ENCODE assay signal across 24 mouse cellular contexts in genomic region chr1:134198197-134198995, GRCm38 (mm10). TPM values are rescaled to one million over a fixed set of nuclear protein-coding genes. Genes with fewer than 3 reads are reported as not detected.
DNase-seq lines count a peak whose midpoint lies in the region; ATAC-seq and TF ChIP-seq lines count a peak whose summit lies in the region.
"Had no signal": no experiment of that assay in that cellular context is flagged by ENCODE, and none has a peak within 500 bp of the region (broad histone marks: within the 10 kb centered on the region; RNA-seq: fewer than 3 reads in every experiment).

No protein-coding gene starts in this region.

- no peak overlapping the region for H3K4me3 ChIP-seq in layer of hippocampus, adult 2 months
- H3K4me3 ChIP-seq: embryonic facial prominence, embryonic 13.5 days; heart, adult 2 months; limb, embryonic 10.5 days; midbrain, embryonic 12.5 days had no signal

- no peak for ATAC-seq in monocyte, adult 5-6 weeks (replicated peaks; ENCODE audit: insufficient number of reproducible peaks, low FRiP score, low TSS enrichment, poor library complexity, severe bottlenecking)
- ATAC-seq: activated CD4-positive, CD25-positive, alpha-beta regulatory T cell, adult 4 months had no signal

- no peak for TF ChIP-seq CTCF in layer of hippocampus, adult 2 months (conservative IDR thresholded peaks at IDR 0.05)

- DNase-seq in cerebellum, adult 11 months: peak; percentile 12
- no peak for DNase-seq in cerebellum, postnatal 4 days (ENCODE audit: low spot score in 2 of 2)
- no peak for DNase-seq in layer of hippocampus, adult 2 months (ENCODE audit: low spot score in 2 of 2)
- DNase-seq in layer of hippocampus, adult 11-12 months (ENCODE audit: low spot score): no peak
- DNase-seq in right cerebral cortex, adult 18-20 months: peak; percentile 53
- DNase-seq in right cerebral cortex, postnatal 14 days: no peak
- DNase-seq: cerebellum, postnatal 10 days; gastrocnemius, postnatal 14 days; heart, adult 2 months; heart, postnatal 4 days; kidney, adult 18-20 months; layer of hippocampus, postnatal 36 days; lung, adult 2 months; thymus, postnatal 25 days had no signal

- peak overlapping the region; percentile 91 for H3K27ac ChIP-seq in layer of hippocampus, adult 2 months
- H3K27ac ChIP-seq: embryonic facial prominence, embryonic 13.5 days; heart, adult 2 months; kidney, postnatal 0 days; macrophage; midbrain, embryonic 12.5 days had no signal

RNA-seq across cellular contexts. Expression of gene Mybph, which starts 5.1 kb away (rescaled TPM):
- not detected for total RNA-seq in layer of hippocampus, adult 2 months (2021)
- not detected in 3 replicates for total RNA-seq in monocyte, adult 5-6 weeks (2017)
- total RNA-seq: heart, adult 2 months; heart, postnatal 4 days; layer of hippocampus, adult 18-20 months; liver, adult 2 months had no signal

RNA-seq across cellular contexts. Expression of gene Chil1, which starts 16.4 kb away (rescaled TPM):
- total RNA-seq in layer of hippocampus, adult 2 months (2021): 10 to 100 TPM; 11.1 to 12.4 TPM
- 0.48 TPM in 1 of 3 replicates, not detected in the others for total RNA-seq in monocyte, adult 5-6 weeks (2017)
- total RNA-seq: G1E had no signal

RNA-seq across cellular contexts. Expression of gene Adora1, which starts 36.8 kb away (rescaled TPM):
- 100 to 1,000 TPM; 202 to 221 TPM for total RNA-seq in layer of hippocampus, adult 2 months (2021)
- total RNA-seq in monocyte, adult 5-6 weeks (2017): not detected in 3 replicates

Comparison
In these comparisons a context has a peak if more than half of its experiments do, and no peak if none do; other contexts are left out.
1. DNase-seq: peak in cerebellum, adult 11 months (single experiment) and right cerebral cortex, adult 18-20 months (single experiment); none in cerebellum, postnatal 4 days (0 of 2), layer of hippocampus, adult 2 months (0 of 2), layer of hippocampus, adult 11-12 months (single experiment) and right cerebral cortex, postnatal 14 days (single experiment).
2. RNA of gene Adora1, which starts 36.8 kb away (total RNA-seq): 202 to 221 TPM in layer of hippocampus, adult 2 months; not detected in monocyte, adult 5-6 weeks; every median in the first group is over 100 times any median in the second.